Mouse (Mus musculus) C2C12 (cell line): ENCODE results near the gene Oxsm. TPM values are rescaled to one million over a fixed set of nuclear protein-coding genes. Genes with fewer than 3 reads are reported as not detected.

Experiments used
- H3K27me3 ChIP-seq: one replicate; pipeline ENCODE4 v1.6.1; 2011; ENCODE audit not compliant: control insufficient read depth, insufficient read depth, insufficient read length
- H3K36me3 ChIP-seq: one replicate; pipeline ENCODE4 v1.6.1; 2011; ENCODE audit not compliant: control insufficient read depth, insufficient read depth
- H3K4me3 ChIP-seq: one replicate; pipeline ENCODE4 v1.5.1; 2011; ENCODE audit warnings: mild to moderate bottlenecking, control low read depth; ENCODE audit not compliant: poor library complexity, insufficient read depth, severe bottlenecking
- H3K79me2 ChIP-seq: one replicate; pipeline ENCODE4 v1.6.1; 2011; ENCODE audit not compliant: control insufficient read depth, insufficient read depth
- H3K79me3 ChIP-seq: one replicate; pipeline ENCODE4 v1.6.1; 2011; ENCODE audit warnings: low read depth, control low read depth
- H3ac ChIP-seq: one replicate; pipeline ENCODE3; 2011; ENCODE audit warnings: low read depth; ENCODE audit not compliant: control insufficient read depth, insufficient read length
- CEBPB ChIP-seq: IDR thresholded peaks from one replicate; pipeline ENCODE4 v1.6.1; 2011; ENCODE audit warnings: low read depth, mild to moderate bottlenecking, control low read depth, moderate library complexity
- CTCF ChIP-seq: IDR thresholded peaks from one replicate; pipeline ENCODE4 v1.5.1; 2011; ENCODE audit not compliant: control insufficient read depth, insufficient read depth, insufficient read length
- FOSL1 ChIP-seq: IDR thresholded peaks from one replicate; pipeline ENCODE4 v1.8.0; 2011; ENCODE audit warnings: mild to moderate bottlenecking, low read length; ENCODE audit not compliant: poor library complexity, insufficient read depth, severe bottlenecking
- MAX ChIP-seq: IDR thresholded peaks from one replicate; pipeline ENCODE4 v1.6.1; 2011; ENCODE audit warnings: mild to moderate bottlenecking, control low read depth
- MYOD1 ChIP-seq: IDR thresholded peaks from one replicate; pipeline ENCODE4 v1.6.1; 2011; ENCODE audit warnings: low read depth; ENCODE audit not compliant: control insufficient read depth, insufficient read length
- MYOG ChIP-seq: IDR thresholded peaks from one replicate; pipeline ENCODE4 v1.6.1; 2011; ENCODE audit not compliant: control insufficient read depth, insufficient read length; ENCODE audit errors: extremely low read depth
- USF1 ChIP-seq: IDR thresholded peaks from one replicate; pipeline ENCODE4 v1.6.1; 2011; ENCODE audit warnings: low read depth, mild to moderate bottlenecking, control low read depth, moderate library complexity
- polyA plus RNA-seq: library from polyadenylated mRNA; unstranded; fragments of >200 nt; fragmentation: generic; extraction: Trizol; gene quantifications from one replicate; pipeline ENCODE4 v1.2.1, GENCODE M21; 2012; ENCODE audit warnings: missing spikeins

The Oxsm gene
- polyA plus RNA-seq, 1 experiment, result 3.6 TPM

- H3K36me3 ChIP-seq, result peaks cover 4% of the 10 kb centered on the region
- peaks cover 7% of the 10 kb centered on the region for H3K79me2 ChIP-seq
- peaks cover 2% of the 10 kb centered on the region for H3K79me3 ChIP-seq
- no peak overlapping the region for H3K4me3 ChIP-seq
- no peaks in the 10 kb centered on the region for H3K27me3 ChIP-seq
- TF ChIP-seq USF1, result no peak
- TF ChIP-seq CEBPB, result no peak
- no peak for TF ChIP-seq CTCF
- TF ChIP-seq MAX, result no peak
- TF ChIP-seq MYOD1, result no peak
- no peak for TF ChIP-seq FOSL1
- TF ChIP-seq MYOG, result no peak
- no peak overlapping the region for H3ac ChIP-seq
These were observed 4.5 kb downstream of the Oxsm start for GRCm38 (mm10) chr14:16245127-16245526.

DNA sequence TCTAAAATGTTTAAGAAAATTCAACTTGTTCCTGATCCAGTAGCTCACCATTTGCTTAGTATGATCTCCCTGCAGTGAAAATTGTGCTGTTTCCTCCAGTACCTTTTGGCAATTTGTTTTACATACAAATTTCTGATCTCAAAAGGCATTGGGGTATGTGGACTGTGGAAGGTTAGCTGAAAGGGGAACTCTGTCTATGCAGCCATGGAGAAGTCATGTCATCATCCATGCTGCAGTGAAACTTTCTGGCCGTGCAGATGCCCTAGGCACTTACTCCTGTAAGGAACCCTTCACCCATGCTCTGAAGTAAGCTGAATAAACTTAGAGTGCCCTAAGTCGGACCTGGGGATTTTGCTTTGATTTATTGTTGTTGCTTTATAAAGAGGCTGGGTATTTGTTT, 5.2 kb downstream of the Oxsm start:
- TF ChIP-seq MYOD1 (no peak), USF1 (no peak), CTCF (no peak), FOSL1 (no peak), MAX (no peak), CEBPB (no peak), MYOG (no peak)
- Histone ChIP-seq H3K79me2 (no peaks in the 10 kb centered on the region), H3K27me3 (no peaks in the 10 kb centered on the region), H3K4me3 (no peak overlapping the region), H3K79me3 (no peaks in the 10 kb centered on the region), H3K36me3 (peaks cover 4% of the 10 kb centered on the region), H3ac (no peak overlapping the region)

DNA sequence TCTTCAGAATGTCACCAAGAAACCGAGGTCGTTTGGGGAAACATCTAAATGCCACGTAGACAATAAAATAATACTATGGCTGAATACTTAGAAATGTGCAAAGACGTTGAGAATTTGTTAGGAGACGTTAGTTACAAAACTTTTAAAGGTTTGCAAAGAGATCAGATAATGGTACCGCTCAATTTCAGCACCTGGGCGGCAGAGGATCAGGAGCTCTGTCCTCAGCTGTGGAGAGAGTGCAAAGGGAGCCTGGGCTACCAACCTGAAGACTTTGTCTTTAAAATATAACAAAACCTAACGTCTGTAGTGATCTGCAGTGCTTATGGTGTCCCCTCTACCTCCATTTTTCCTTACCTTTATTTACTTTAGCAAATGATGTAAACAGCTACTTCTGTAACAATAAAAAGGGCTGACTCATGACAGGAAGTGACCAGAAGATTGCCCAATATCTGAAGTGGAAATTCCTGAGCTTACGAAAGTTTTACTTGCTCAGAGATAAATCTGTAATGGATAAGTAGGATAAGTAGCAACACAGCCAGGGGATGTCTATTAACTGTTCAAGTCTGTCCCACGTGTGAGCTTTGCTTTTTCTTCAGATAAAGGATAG, 5.9 kb downstream of the Oxsm start:
- Histone ChIP-seq H3K79me3 (no peaks in the 10 kb centered on the region), H3K79me2 (no peaks in the 10 kb centered on the region), H3K36me3 (peaks cover 4% of the 10 kb centered on the region), H3K27me3 (no peaks in the 10 kb centered on the region), H3K4me3 (peak overlapping the region; percentile 29), H3ac (peak overlapping the region; percentile 24)
- TF ChIP-seq MAX (no peak), FOSL1 (no peak), CEBPB (peak; percentile 98)

- peaks cover 4% of the 10 kb centered on the region for H3K36me3 ChIP-seq
- no peaks in the 10 kb centered on the region for H3K27me3 ChIP-seq
- H3ac ChIP-seq, result peak overlapping the region; percentile 82
- TF ChIP-seq CEBPB (no peak), MAX (peak; percentile 32)
- H3K79me2 ChIP-seq, result no peaks in the 10 kb centered on the region
- H3K4me3 ChIP-seq, result peak overlapping the region; percentile 29
- no peaks in the 10 kb centered on the region for H3K79me3 ChIP-seq
These were observed 6.5 kb downstream of the Oxsm start for GRCm38 (mm10) chr14:16242947-16243602.

DNA sequence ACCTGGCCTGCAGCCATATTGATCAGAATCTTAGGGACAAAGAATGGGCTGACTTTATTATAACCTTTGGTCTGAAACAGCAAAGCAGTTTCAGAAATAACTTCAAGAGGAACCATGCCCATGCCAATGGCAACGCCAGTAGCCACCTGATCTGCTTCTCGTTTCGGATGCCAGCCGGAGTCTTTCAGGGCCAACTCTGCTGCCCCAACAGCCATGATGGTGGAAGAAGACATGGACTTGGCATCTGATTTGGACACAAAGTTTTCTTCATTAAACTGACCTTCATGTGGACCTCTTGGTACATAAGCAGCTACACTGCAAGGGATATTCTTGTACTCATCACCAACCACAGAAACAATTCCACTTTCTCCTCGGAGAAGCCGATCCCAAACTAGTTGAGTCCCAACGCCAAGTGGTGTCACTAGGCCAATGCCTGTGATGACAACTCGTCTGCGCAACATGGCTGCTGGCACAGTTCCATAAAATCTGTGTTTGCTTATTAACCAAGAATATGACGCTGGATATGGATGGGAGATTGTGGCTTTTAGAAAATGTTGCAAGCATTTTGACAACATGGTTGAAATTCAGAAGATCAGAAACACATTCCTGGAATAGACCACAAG, 7.3 kb downstream of the Oxsm start:
- no peaks in the 10 kb centered on the region for H3K27me3 ChIP-seq
- no peak overlapping the region for H3ac ChIP-seq
- peak overlapping the region; percentile 29 for H3K4me3 ChIP-seq
- H3K79me3 ChIP-seq, result no peaks in the 10 kb centered on the region
- TF ChIP-seq CEBPB, result no peak
- no peak for TF ChIP-seq FOSL1
- TF ChIP-seq MYOD1, result no peak
- TF ChIP-seq USF1, result no peak
- no peak for TF ChIP-seq CTCF
- no peak for TF ChIP-seq MAX
- TF ChIP-seq MYOG, result no peak
- H3K79me2 ChIP-seq, result no peaks in the 10 kb centered on the region
- H3K36me3 ChIP-seq, result peaks cover 4% of the 10 kb centered on the region

GRCm38 (mm10) chr14:16236466-16236865, 13.1 kb downstream of the Oxsm start:
- Histone ChIP-seq H3K79me3 (no peaks in the 10 kb centered on the region), H3K79me2 (no peaks in the 10 kb centered on the region)

More at GRCm38 (mm10) chr14:16236466-16236865, 13.1 kb downstream of the Oxsm start:
- Histone ChIP-seq H3K4me3 (no peak overlapping the region), H3ac (no peak overlapping the region), H3K36me3 (peaks cover 4% of the 10 kb centered on the region), H3K27me3 (no peaks in the 10 kb centered on the region)
- TF ChIP-seq MYOD1 (no peak), USF1 (no peak), MAX (no peak), MYOG (no peak), CTCF (no peak), CEBPB (no peak), FOSL1 (no peak)
